Mouse (Mus musculus): ENCODE measurements at regions not wholly inside any gene's neighbourhood (a gene's known extent, or its start where the extent isn't known, plus 50 kb on each side); places are given as distances from the start of the nearest gene placed in this dataset.

GRCm38 (mm10) chr8:10702248-10702647 is 306.0 kb downstream of the Irs2 start:
- TF ChIP-seq CTCF (IDR thresholded peaks at IDR 0.05; ENCODE audit: insufficient read depth, low read depth, low read length) (no peak), POLR2A (IDR thresholded peaks at IDR 0.05; ENCODE audit: insufficient read depth, low read depth, low read length) (no peak)
